Mouse (Mus musculus) frontal cortex, postnatal 10 days (tissue): ENCODE results near the gene Rcor2.
A peak's percentile ranks its signal among the peaks of the same experiment; 100 is the strongest.

ENCODE experiments used
- DNase-seq, 2 experiments: peaks; one replicate each; pipeline ENCODE4 v3.0.0; 2022; ENCODE audit warnings: low spot score in 2 of 2, mixed read lengths in 1 of 2

Gene Rcor2

DNA sequence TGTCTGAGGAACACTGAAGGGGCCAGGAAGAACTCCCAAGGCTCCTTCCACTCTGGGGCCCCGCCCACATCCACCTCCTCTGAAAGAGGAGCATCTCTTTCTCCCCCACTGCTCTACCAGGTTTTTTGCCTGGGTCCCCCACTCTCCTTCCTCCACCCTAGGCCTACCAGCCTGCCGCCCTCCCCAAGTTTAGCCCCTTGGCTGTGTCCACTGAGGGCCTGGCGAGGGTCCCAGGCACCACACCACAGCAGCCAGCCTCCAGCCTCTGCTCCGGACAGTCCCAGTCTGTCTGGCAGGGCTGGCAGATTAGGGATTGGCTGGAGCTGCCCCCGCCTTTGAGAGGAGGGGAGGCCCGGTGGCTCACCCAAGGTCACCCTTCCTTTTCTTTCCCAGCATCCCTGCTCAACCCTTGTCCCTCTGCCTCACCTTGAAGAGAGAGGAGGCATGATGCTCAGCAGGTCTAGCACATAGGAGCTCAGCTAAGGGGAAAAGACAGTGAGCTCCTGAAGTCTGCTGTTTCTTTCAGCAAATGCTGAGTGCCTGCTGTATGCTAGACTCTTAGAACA, 2.3 kb upstream of the Rcor2 start:
- peak in 1 of 2 experiments; percentile 43 for DNase-seq

GRCm38 (mm10) chr19:7265478-7266191, 1.5 kb upstream of the Rcor2 start:
- peak in 1 of 2 experiments; percentile 32 for DNase-seq

- peak in 1 of 2 experiments; percentile 25 for DNase-seq
These were observed 699 bp upstream of the Rcor2 start for GRCm38 (mm10) chr19:7266421-7266831.

- DNase-seq, result peak; percentile 67 to 77
These were observed 926 bp downstream of the Rcor2 start for GRCm38 (mm10) chr19:7267781-7268721.

GRCm38 (mm10) chr19:7268722-7269090, 1.6 kb downstream of the Rcor2 start:
- DNase-seq, result peak in 1 of 2 experiments; percentile 79

- DNase-seq, result no peak
These were observed 2.3 kb downstream of the Rcor2 start for GRCm38 (mm10) chr19:7269290-7270044.

DNA sequence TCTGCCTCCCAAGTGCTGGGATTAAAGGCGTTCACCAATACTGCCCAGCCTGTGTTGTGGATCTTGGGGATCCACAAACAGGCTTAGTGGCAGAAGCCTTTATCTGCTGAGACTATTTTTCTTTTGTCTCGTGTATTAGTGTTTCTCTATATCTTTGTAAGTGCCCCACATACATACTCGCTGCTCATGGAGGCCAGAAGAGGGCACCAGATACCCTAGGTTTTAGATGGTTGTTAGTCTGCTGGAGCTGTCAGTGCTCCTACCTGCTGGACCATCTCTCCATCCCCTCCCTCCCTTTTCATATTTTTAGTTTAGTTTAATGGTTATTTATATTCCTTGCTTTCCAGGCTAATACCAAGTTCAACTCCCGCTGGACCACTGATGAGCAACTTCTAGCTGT, 6.4 kb downstream of the Rcor2 start:
- no peak for DNase-seq

GRCm38 (mm10) chr19:7274326-7274990, 7.3 kb downstream of the Rcor2 start:
- DNase-seq, result peak in 1 of 2 experiments; percentile 47

DNA sequence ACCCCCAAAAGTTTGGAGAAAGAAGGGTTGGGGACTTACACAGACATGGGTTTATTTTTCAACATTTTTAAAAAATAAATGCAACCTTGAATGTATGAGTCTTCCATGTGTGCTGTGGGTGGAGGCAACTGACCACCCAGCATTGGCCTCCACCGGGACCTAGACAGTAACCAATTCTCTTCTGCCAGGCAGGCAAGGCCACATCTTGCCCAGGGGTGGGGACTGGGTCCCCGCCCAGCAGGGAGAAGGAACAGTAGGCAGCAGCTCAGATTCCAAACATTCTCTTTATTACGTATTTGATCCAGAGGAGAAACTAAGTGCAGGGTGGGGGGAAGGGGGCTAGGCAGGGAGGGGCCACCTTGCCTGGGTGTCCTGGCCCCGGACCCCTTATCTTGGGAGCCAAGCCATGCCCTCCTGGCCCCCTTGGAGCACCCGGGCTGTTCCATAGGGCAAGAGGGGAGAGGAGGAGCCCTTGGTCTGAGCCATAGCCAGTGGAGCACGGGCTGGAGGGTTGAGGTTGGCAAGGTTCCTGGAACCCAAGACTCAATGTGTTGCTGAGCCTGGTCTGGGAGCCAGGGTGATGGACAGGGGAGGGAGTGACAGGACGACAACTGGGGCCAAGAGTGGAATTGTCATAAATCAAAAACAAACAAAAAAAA, 8.1 kb downstream of the Rcor2 start:
- DNase-seq, result no peak

DNA sequence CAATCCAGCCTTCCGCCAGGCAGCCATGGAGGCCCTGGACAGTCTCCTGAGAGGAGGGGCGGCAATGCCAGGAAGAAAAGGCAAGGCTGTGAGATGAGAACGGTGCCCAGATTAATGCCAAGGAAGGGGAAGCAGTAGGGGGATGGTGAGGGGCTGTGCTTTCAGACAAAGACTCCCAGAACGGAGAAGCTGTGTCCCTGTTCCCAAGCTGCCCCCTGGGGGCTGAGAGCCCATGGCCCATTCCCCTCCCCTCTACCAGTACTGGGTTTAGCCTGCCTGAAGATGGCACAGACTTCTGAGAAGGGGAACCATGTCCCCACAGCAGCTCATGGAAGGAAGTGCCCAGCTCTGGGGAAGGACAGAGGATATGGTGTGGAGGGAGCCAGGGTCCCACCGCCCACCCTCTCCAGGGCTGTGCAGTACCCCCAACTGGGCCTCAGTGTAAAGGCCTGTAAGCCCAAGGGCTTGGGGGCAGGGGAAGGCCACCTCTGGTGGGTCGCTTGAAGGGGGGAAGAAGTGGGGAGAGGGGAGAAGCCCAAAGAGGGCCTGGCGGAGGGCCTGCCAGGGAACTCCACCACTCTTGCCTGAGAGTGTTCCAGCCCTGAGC, 9.0 kb downstream of the Rcor2 start:
- DNase-seq, result no peak

DNA sequence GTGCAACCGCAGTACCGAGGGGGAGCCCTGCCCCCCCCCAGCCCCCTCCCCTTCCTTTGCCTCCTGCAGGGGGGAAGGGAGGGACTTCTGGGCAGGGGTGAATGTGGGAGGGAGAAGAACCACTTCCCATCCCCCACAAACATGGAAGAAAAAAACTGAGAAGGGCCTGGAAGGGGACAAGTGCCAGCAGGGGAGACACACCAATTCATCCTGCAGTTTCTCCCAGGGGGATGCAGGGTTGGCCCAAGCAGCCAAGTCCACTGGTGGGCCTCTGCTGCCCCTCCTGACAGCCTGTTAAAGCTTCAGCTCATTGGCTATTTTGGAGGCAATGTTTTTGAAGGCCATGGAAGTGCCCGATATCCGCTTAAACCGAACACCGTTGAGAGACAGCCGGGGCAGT, 9.7 kb downstream of the Rcor2 start:
- DNase-seq, result no peak

GRCm38 (mm10) chr19:7278200-7278906, 11.2 kb downstream of the Rcor2 start:
- DNase-seq, result no peak

DNA sequence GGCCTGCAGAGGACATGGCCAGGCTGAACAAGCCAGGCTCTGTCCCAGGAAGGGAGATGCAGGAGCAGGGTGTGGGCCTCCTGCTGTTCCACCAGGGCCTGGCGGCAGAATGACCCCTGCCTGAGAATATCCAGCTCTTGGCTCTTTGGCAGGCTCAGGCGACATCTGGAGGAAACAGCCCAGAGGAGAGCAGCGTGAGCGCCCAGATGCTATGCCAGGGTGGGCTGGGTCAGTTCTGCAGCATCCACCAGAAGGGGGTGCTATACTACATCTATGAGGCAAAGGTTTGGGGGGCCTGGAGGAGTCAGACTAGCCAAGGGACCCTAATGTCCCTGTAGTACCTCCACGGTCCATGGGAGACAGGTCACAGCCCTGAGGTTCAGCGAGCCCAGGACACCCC, 12.0 kb downstream of the Rcor2 start:
- peak in 1 of 2 experiments; percentile 47 for DNase-seq

- peak in 1 of 2 experiments; percentile 55 for DNase-seq
These were observed 13.6 kb downstream of the Rcor2 start for GRCm38 (mm10) chr19:7280557-7281330.

GRCm38 (mm10) chr19:7286563-7287315, 19.6 kb downstream of the Rcor2 start:
- no peak for DNase-seq

GRCm38 (mm10) chr19:7288288-7288687, 21.2 kb downstream of the Rcor2 start:
- DNase-seq, result no peak

DNA sequence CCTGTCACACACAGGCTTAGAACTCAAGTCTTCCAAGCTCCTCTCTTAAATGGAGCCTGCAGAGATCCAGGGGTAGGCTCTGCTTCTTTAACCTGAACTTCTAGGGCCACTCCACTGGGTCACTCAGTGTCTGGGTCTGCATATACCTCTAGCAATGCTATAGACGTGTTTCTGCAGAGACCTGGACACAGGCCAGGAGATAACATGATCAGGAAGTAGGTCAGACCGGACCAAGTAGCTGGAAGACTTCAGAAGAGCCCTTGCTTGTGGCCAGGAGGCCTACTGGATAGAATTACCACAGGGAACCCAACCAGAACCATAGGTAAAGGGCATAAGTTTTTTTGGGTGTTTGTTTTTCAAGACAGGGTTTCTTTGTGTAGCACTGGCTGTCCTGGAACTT, 22.6 kb downstream of the Rcor2 start:
- DNase-seq, result no peak
